Mouse (Mus musculus) bone marrow, adult 2 months (tissue): ENCODE data around the gene Smpd3. TPM values are rescaled to one million over a fixed set of nuclear protein-coding genes. Genes with fewer than 3 reads are reported as not detected.

ENCODE experiments used
- H3K27ac ChIP-seq: fragments of 200-500 bp; 2 replicates; pipeline ENCODE4 v1.5.1; 2012; ENCODE audit warnings: low read depth, mild to moderate bottlenecking, control low read depth, inconsistent platforms, low read length; ENCODE audit not compliant: control insufficient read depth, poor library complexity, insufficient read depth
- H3K4me1 ChIP-seq: fragments of 200-500 bp; 2 replicates; pipeline ENCODE4 v1.6.1; 2011; ENCODE audit warnings: low read length; ENCODE audit not compliant: control insufficient read depth, insufficient read depth
- H3K4me3 ChIP-seq: fragments of 200-500 bp; replicated peaks from 2 replicates; pipeline ENCODE3; 2011; ENCODE audit warnings: mild to moderate bottlenecking, low read depth, low read length, control low read depth; ENCODE audit not compliant: control insufficient read depth
- CTCF ChIP-seq: fragments of 200-500 bp; IDR thresholded peaks from 2 replicates; pipeline ENCODE4 v1.5.1; 2011; ENCODE audit warnings: low read length, control low read depth; ENCODE audit not compliant: control insufficient read depth, insufficient read depth
- POLR2A ChIP-seq: fragments of 200-500 bp; IDR thresholded peaks from 2 replicates; pipeline ENCODE4 v1.6.1; 2011; ENCODE audit warnings: low read depth, mild to moderate bottlenecking, control low read depth, low read length, borderline replicate concordance; ENCODE audit not compliant: control insufficient read depth
- WGBS: fragments of 180-500 bp; shearing (Covaris S2); methylation state at CpG from one replicate; pipeline ENCODE4 v1.1.7; 2018; 5-methylcytosine and 5-hydroxymethylcytosine counted together
- polyA plus RNA-seq: library from polyadenylated mRNA; stranded (reverse); fragments of >200 nt; gene quantifications from 2 replicates; pipeline ENCODE4 v1.2.4, GENCODE M21; 2011; ENCODE audit warnings: low replicate concordance; ENCODE audit not compliant: missing spikeins, insufficient read depth, insufficient read length

Gene Smpd3
- polyA plus RNA-seq: 0.87 TPM in 1 of 2 replicates, not detected in the other

DNA sequence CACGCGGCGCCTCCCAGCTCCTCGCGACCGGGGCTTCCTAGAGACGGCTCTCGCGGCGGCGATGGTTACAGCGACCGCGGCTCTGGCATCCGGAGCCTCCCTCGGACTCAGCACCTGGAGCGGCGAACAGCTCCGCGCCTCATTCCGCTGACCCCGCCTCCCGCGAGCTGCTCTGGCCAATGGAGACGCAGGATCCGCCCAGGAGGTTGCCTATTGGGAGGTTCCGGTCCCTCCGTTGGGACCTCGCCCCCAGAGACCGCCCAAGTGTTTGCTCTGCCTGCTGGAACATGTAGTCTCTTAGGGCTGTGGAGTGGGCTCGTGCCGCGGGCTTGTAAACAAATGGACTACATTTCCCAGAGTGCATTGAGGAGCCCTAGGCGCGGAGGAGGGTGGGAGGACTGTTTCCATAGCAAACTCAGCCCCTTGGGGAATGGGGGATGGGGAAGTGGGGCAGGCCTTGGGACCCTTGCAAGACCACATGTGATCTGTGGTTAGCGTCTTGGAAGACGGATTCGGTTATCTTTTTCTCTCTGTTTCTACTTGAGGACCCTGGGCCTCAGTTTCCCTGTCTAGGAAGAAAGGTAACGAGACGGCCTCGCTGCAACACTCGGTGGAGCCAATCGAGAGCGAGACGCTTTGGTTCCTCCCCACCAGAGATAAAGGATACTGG lies at the start of gene Smpd3:
Smpd3 (minus strand) TSS at position 137 of the 670 bp plus-strand sequence.
- under 1% methylated on average over 45 of the region's 45 CpGs for WGBS
- peak; percentile 38; the same call in 1 of the 2 replicates for TF ChIP-seq POLR2A
- no peak for TF ChIP-seq CTCF
- Histone ChIP-seq H3K27ac (peak within 1 kb of the TSS; percentile 77), H3K4me1 (no peaks in the 10 kb centered on the region; the same call in 1 of the 2 replicates), H3K4me3 (peak within 1 kb of the TSS; percentile 55)

DNA sequence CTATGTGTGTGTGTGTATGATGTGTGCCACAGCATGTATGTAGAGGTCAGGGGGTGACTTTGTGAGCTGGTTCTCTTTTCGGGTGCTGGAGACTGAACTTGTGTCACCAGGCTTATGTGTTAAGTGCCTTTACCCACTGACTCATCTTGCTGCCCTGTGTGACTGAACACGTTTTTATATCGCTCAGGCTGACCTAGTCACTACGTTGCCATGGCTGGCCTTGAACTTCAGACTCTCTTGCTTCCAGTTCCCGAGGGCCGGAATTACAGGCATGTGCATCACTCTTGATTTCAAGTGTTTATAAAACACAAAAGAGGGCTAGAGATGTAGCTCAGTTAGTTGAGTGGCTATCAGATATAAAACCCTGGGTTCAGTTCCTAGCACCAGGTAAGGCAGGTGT lies 43.2 kb upstream of the Smpd3 start:
- WGBS: 85% methylated on average over 6 of the region's 6 CpGs
- TF ChIP-seq CTCF (no peak), POLR2A (no peak)
- Histone ChIP-seq H3K4me3 (no peak overlapping the region), H3K4me1 (no peaks in the 10 kb centered on the region), H3K27ac (no peak overlapping the region)

DNA sequence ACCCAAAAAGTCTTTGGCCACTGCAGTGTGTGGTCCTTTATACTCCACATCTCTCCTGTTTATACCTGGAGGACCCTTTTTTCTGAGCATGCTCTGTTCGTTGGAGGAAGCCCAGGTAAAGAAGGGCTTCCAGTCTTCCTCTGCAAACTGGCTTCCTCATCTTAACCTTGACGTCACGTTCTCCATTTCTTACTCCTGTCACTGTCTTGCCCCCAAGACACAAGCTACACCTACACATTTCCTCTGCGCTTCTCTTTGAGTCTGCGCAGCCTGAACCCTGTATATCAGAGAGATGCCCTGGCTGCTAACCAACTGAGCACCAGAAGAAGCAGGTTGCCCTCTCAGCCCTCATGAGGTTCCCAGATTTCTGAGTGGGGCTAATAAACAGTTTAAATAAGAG lies 41.6 kb upstream of the Smpd3 start:
- H3K27ac ChIP-seq: no peak overlapping the region
- 35% methylated on average over 5 of the region's 5 CpGs for WGBS
- no peak overlapping the region for H3K4me3 ChIP-seq
- TF ChIP-seq CTCF (no peak), POLR2A (no peak)
- no peaks in the 10 kb centered on the region for H3K4me1 ChIP-seq

DNA sequence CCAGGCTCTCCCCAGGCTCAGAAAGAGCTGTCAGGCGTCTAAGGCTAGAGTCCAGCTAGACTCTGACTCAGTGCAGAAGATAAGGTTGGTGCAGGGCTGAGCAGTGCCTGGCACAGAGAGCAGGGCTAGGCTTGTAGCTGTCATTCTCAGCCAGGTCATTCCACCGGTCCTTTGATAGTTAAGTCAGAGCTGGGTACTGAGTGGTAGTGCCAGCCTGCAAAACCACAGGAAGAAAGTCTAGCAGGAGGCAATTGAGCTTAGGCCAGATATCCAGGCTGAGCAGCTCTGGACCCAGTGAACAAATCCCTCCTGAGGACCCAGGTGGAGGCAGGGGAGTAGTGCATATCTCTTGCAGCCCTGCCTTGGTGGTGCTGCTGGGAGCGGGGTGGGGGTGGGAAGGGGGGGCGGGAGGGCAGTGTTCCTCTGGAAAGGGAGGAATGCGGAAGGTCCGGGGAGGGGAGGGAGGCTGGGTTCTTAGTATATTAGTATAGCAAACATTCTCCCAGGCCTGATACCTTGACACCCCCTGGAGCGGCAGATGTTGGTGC lies 40.8 kb upstream of the Smpd3 start:
- 51% methylated on average over 7 of the region's 7 CpGs for whole genome bisulfite sequencing
- Histone ChIP-seq H3K4me1 (no peaks in the 10 kb centered on the region), H3K27ac (no peak overlapping the region), H3K4me3 (no peak overlapping the region)
- TF ChIP-seq POLR2A: no peak
- no peak for TF ChIP-seq CTCF

DNA sequence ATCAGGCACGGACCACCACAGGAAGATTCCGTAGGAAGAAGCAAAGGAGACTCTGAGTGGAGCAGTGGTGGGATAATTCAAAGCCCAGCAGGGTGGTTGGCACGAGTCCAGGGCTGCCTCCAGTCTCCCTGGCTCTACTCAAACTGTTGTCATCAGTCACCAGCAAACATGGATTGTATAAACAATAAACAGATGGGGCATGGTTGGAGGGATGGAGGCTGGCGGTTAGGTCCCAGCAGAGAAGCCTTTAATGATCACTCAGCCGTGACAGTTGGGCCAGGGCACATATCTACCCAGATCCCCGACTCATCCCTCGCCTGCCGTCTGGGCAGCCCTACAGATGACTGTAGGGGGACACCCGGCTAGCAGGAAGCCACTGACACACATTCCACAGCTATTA lies 39.1 kb upstream of the Smpd3 start:
- Histone ChIP-seq H3K27ac (no peak overlapping the region), H3K4me3 (no peak overlapping the region), H3K4me1 (no peaks in the 10 kb centered on the region)
- no peak for TF ChIP-seq POLR2A
- no peak for TF ChIP-seq CTCF
- 54% methylated on average over 9 of the region's 9 CpGs for WGBS

DNA sequence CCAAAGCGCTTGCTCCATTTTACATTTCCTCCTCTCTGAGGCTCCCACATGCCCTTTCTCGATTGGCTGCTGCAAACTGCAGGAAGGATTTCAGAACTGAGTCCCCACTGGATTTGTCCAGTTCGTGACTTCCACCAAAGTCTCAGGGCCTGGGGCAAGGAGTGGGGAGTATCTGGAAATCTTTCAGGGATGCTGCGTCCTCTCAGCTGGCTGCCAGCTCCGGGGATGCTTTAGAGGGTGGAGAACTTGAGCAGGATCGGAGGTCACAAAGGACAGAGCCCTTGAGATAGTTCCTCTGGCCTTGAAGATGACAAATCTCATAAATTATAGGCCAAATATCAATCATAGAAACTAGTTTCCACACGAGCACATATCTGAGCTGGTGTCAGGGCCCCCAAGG lies 38.2 kb upstream of the Smpd3 start:
- H3K4me3 ChIP-seq: no peak overlapping the region
- no peaks in the 10 kb centered on the region for H3K4me1 ChIP-seq
- no peak overlapping the region for H3K27ac ChIP-seq
- TF ChIP-seq POLR2A (no peak), CTCF (no peak)
- 73% methylated on average over 7 of the region's 7 CpGs for WGBS

DNA sequence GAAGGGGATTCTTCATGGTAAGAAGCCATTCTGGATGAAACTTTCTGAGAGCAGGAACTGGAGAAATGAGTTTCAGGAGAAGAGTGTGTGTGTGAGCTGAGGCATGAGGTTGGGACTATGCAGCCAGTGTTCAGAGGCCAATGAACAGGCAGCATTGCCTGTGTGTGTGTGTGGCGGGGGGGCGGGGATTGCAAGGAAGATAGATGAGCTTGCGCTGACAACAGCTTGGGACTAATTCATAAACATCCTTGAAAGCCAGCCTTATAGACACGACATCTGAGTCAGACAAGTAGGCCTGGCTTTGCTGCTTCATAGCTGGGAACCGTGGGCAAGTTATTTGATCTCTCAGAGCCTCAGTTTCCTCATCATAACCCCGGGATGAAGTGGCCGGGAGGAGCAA lies 31.3 kb upstream of the Smpd3 start:
- no peak for TF ChIP-seq CTCF
- WGBS: 85% methylated on average over 7 of the region's 7 CpGs
- Histone ChIP-seq H3K27ac (no peak overlapping the region), H3K4me1 (no peaks in the 10 kb centered on the region; the same call in 1 of the 2 replicates), H3K4me3 (no peak overlapping the region)

DNA sequence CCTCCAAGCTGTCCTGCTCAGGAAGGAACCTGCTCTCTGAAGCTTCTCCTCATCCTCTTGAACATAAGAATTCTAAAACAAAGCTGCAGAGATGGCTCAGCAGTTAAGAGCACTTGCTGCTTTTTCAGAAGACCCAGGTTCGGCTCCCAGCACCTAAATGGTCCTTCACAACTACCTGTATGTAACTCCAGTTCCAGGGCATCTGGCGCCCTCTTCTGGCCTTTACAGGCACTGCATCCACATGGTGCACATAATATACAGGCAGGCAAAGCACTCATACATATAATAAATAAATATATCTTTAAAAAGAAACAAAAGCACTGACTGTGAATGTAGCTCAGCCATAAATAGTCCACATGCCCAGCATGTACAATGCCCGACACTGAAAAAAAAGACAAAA lies 30.7 kb upstream of the Smpd3 start:
- TF ChIP-seq CTCF: peak; percentile 30; the same call in 1 of the 2 replicates
- no peak for TF ChIP-seq POLR2A
- WGBS: 63% methylated on average over 3 of the region's 3 CpGs
- no peak overlapping the region for H3K4me3 ChIP-seq
- no peaks in the 10 kb centered on the region; the same call in 1 of the 2 replicates for H3K4me1 ChIP-seq
- H3K27ac ChIP-seq: no peak overlapping the region

DNA sequence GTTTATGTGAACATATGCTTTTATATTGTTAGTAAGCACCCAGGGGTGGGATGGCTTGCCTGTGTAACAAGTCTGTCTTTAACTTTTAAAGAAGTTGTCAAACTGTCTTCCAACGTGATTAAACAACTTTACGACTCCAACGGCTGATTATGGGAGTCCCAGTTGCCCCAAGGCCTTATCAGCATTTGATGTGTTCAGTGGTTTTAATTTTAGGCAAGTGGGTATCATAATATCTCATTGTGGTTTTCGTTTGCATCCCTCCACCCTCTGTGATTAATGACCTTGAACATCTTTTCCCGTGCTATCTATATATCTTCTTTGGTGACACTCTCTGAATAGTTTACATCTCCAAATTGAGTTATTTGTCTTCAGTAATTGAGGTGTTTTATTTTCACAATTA lies 27.0 kb upstream of the Smpd3 start:
- 36% methylated on average over 5 of the region's 5 CpGs for WGBS
- no peak overlapping the region for H3K4me3 ChIP-seq
- TF ChIP-seq CTCF (no peak), POLR2A (no peak)
- no peaks in the 10 kb centered on the region; the same call in 1 of the 2 replicates for H3K4me1 ChIP-seq
- no peak overlapping the region for H3K27ac ChIP-seq
